25 mouse cellular contexts compared by ENCODE assay signal in genomic region chr15:93515316-93515715, GRCm38 (mm10).
A peak's percentile ranks its signal among the peaks of the same experiment; 100 is the strongest.
DNase-seq lines count a peak whose midpoint lies in the region; ATAC-seq lines count a peak whose summit lies in the region.
"Had no signal": no experiment of that assay in that cellular context is flagged by ENCODE, and none has a peak within 500 bp of the region (broad histone marks: within the 10 kb centered on the region; RNA-seq: fewer than 3 reads in every experiment).

No protein-coding gene starts in this region.

- no peak for ATAC-seq in heart, embryonic 15.5 days (replicated peaks; ENCODE audit: insufficient number of reproducible peaks, insufficient read depth, low FRiP score, low read depth)
- ATAC-seq in limb, embryonic 13.5 days (ENCODE audit: low FRiP score, low read depth): no peak
- no peak for ATAC-seq in kidney, embryonic 16.5 days (ENCODE audit: low FRiP score, low TSS enrichment)
- ATAC-seq: forebrain, postnatal 0 days; hindbrain, postnatal 0 days; intestine, embryonic 16.5 days; midbrain, embryonic 15.5 days; Patski had no signal

- intact Hi-C loops in heart, postnatal 10 days (cut with DNase I): loop anchor here (5.0 kb wide), 2 partner anchors 243 to 697 kb away; no protein-coding TSS in a partner anchor

- 0 out of 2 replicates have a peak overlapping the region, but pooled peaks have one; percentile 24 for H3K4me2 ChIP-seq in heart, embryonic 15.5 days
- H3K4me2 ChIP-seq in limb, embryonic 13.5 days (replicated peaks): peak overlapping the region; percentile 23
- H3K4me2 ChIP-seq in kidney, embryonic 16.5 days (replicated peaks; ENCODE audit: low read depth, low read length): no peak overlapping the region
- H3K4me2 ChIP-seq: embryonic facial prominence, embryonic 12.5 days; liver, embryonic 15.5 days; lung, embryonic 15.5 days; midbrain, embryonic 15.5 days; neural tube, embryonic 13.5 days had no signal

- no peak for DNase-seq in heart, postnatal 10 days
- DNase-seq in limb, embryonic 10.5 days (ENCODE audit: low spot score): no peak
- DNase-seq in right cerebral cortex, adult 18-20 months: no peak
- no peak for DNase-seq in neural tube, embryonic 10.5 days (ENCODE audit: extremely low spot score, low spot score)
- DNase-seq: adrenal gland, postnatal 36 days; B cell, adult 2 months; cerebellum, adult 11-12 months; cerebellum, postnatal 14 days; forebrain, postnatal 0 days; gastrocnemius, postnatal 25 days; liver; retina, postnatal 1 day had no signal

- H3K4me3 ChIP-seq in heart, embryonic 15.5 days: no peak overlapping the region
- H3K4me3 ChIP-seq in limb, embryonic 13.5 days: no peak overlapping the region
- H3K4me3 ChIP-seq in limb, embryonic 10.5 days: no peak overlapping the region
- no peak overlapping the region for H3K4me3 ChIP-seq in kidney, embryonic 16.5 days (ENCODE audit: low read length)
- H3K4me3 ChIP-seq: embryonic facial prominence, embryonic 12.5 days; liver, embryonic 15.5 days; lung, embryonic 15.5 days; midbrain, embryonic 15.5 days; neural tube, embryonic 13.5 days had no signal

- no peaks in the 10 kb centered on the region for H3K27me3 ChIP-seq in heart, embryonic 15.5 days
- no peaks in the 10 kb centered on the region for H3K27me3 ChIP-seq in limb, embryonic 13.5 days
- 0 out of 2 replicates have a peak, but pooled peaks cover 4% of the 10 kb centered on the region for H3K27me3 ChIP-seq in limb, embryonic 10.5 days (ENCODE audit: low read depth, poor library complexity, severe bottlenecking)
- no peaks in the 10 kb centered on the region for H3K27me3 ChIP-seq in kidney, embryonic 16.5 days (ENCODE audit: insufficient read depth, low read length)
- H3K27me3 ChIP-seq: embryonic facial prominence, embryonic 12.5 days; lung, embryonic 15.5 days; Patski had no signal

- H3K9me3 ChIP-seq in heart, embryonic 15.5 days (replicated peaks): no peaks in the 10 kb centered on the region
- no peaks in the 10 kb centered on the region for H3K9me3 ChIP-seq in limb, embryonic 13.5 days
- H3K9me3 ChIP-seq in limb, embryonic 10.5 days (replicated peaks): no peaks in the 10 kb centered on the region
- no peaks in the 10 kb centered on the region for H3K9me3 ChIP-seq in kidney, embryonic 16.5 days (ENCODE audit: low read length)
- H3K9me3 ChIP-seq: embryonic facial prominence, embryonic 12.5 days; liver, embryonic 15.5 days; lung, embryonic 15.5 days; midbrain, embryonic 15.5 days; neural tube, embryonic 13.5 days had no signal

- H3K36me3 ChIP-seq in heart, embryonic 15.5 days: peaks cover 11% of the 10 kb centered on the region
- H3K36me3 ChIP-seq in limb, embryonic 13.5 days: peaks cover 9% of the 10 kb centered on the region
- peaks cover 4% of the 10 kb centered on the region; the same call in 1 of the 2 replicates for H3K36me3 ChIP-seq in limb, embryonic 10.5 days
- H3K36me3 ChIP-seq in kidney, embryonic 16.5 days (ENCODE audit: insufficient read depth, low read length): no peaks in the 10 kb centered on the region
- H3K36me3 ChIP-seq: G1E; liver, embryonic 15.5 days; midbrain, embryonic 15.5 days; neural tube, embryonic 13.5 days had no signal

- WGBS in heart, embryonic 15.5 days: 59% methylated on average over 9 of the region's 9 CpGs
- WGBS in limb, embryonic 13.5 days: 51% methylated on average over 9 of the region's 9 CpGs
- 62% methylated on average over 9 of the region's 9 CpGs for WGBS in limb, embryonic 10.5 days
- WGBS in kidney, embryonic 16.5 days: 66% methylated on average over 9 of the region's 9 CpGs

- peaks cover 56% of the 10 kb centered on the region for H3K4me1 ChIP-seq in heart, embryonic 15.5 days (replicated peaks)
- H3K4me1 ChIP-seq in limb, embryonic 13.5 days: peaks cover 81% of the 10 kb centered on the region
- peaks cover 87% of the 10 kb centered on the region for H3K4me1 ChIP-seq in limb, embryonic 10.5 days
- H3K4me1 ChIP-seq in kidney, embryonic 16.5 days (ENCODE audit: insufficient read depth, low read length): peaks cover 58% of the 10 kb centered on the region

- H3K9ac ChIP-seq in heart, embryonic 15.5 days: no peak overlapping the region
- no peak overlapping the region for H3K9ac ChIP-seq in limb, embryonic 13.5 days
- no peak overlapping the region for H3K9ac ChIP-seq in kidney, embryonic 16.5 days (replicated peaks; ENCODE audit: low read length)
- H3K9ac ChIP-seq: embryonic facial prominence, embryonic 12.5 days; forebrain, postnatal 0 days; liver, embryonic 15.5 days; lung, embryonic 15.5 days; midbrain, embryonic 15.5 days; neural tube, embryonic 13.5 days had no signal

- no peak overlapping the region; the same call in 1 of the 2 replicates for H3K27ac ChIP-seq in heart, embryonic 15.5 days
- no peak overlapping the region for H3K27ac ChIP-seq in limb, embryonic 13.5 days
- H3K27ac ChIP-seq in limb, embryonic 10.5 days: no peak overlapping the region
- H3K27ac ChIP-seq in kidney, embryonic 16.5 days (ENCODE audit: low read length): peak overlapping the region; percentile 47; the same call in 1 of the 2 replicates
- H3K27ac ChIP-seq: embryonic facial prominence, embryonic 12.5 days; hindbrain, postnatal 0 days; liver, embryonic 15.5 days; lung, embryonic 15.5 days; macrophage; midbrain, embryonic 15.5 days; neural tube, embryonic 13.5 days had no signal
